Mouse (Mus musculus): Measurements from ENCODE around the gene Tmem200b.

DNA sequence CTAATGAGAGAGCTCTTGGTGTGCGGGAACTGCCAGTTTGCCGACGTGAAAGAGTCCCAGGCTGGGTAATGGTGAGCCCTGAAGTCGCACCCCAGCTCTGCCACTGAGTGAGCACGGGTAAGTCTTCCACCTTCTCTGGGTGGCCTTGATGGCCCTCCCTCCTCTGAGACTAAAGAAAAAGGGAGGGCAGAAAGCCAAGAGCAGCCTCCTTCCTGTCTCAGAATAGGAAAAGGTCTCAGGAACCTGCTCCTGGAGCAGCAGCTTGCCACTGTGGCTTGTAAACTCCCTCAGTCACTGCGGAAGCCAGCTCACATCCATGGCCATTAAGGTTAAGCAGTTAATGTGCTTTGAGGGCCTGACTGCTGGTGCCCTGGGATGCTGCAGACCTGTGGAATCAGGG is 36.2 kb upstream of the Tmem200b start:
- TF ChIP-seq CTCF (conservative IDR thresholded peaks at IDR 0.05; ENCODE audit: low read length): no peak
- TF ChIP-seq POU5F1 (IDR thresholded peaks at IDR 0.05; ENCODE audit: borderline replicate concordance, low read length): no peak

All from E14TG2a.4 (cell line).